Mouse (Mus musculus) liver, embryonic 12.5 days (tissue): Measurements from ENCODE around the gene Lmo7. TPM values are rescaled to one million over a fixed set of nuclear protein-coding genes. Genes with fewer than 3 reads are reported as not detected.
A peak's percentile ranks its signal among the peaks of the same experiment; 100 is the strongest.

Experiments used
- ATAC-seq: fragments of 200-750 bp; cut with Nextera tagmentation; 2 replicates; pipeline ENCODE4 v1.8.0; 2017; ENCODE audit warnings: moderate number of reproducible peaks, mild to moderate bottlenecking, moderate library complexity
- H3K27ac ChIP-seq: fragments of 300-500 bp; sonication (generic); 2 replicates; pipeline ENCODE4 v1.5.1; 2016; ENCODE audit warnings: mild to moderate bottlenecking
- H3K27me3 ChIP-seq: fragments of 300-500 bp; sonication (generic); replicated peaks from 2 replicates; pipeline ENCODE4 v1.6.1; 2016; ENCODE audit warnings: mild to moderate bottlenecking, moderate library complexity
- H3K36me3 ChIP-seq: fragments of 300-500 bp; sonication (generic); 2 replicates; pipeline ENCODE4 v1.6.1; 2016; ENCODE audit warnings: mild to moderate bottlenecking, moderate library complexity
- H3K4me1 ChIP-seq: fragments of 300-500 bp; sonication (generic); 2 replicates; pipeline ENCODE4 v1.6.1; 2016
- H3K4me2 ChIP-seq: fragments of 300-500 bp; sonication (generic); 2 replicates; pipeline ENCODE4 v1.6.1; 2016; ENCODE audit warnings: mild to moderate bottlenecking, moderate library complexity
- H3K4me3 ChIP-seq: fragments of 300-500 bp; sonication (generic); 2 replicates; pipeline ENCODE4 v1.5.1; 2016; ENCODE audit warnings: mild to moderate bottlenecking, moderate library complexity
- H3K9ac ChIP-seq: fragments of 300-500 bp; sonication (generic); 2 replicates; pipeline ENCODE4 v1.6.1; 2016; ENCODE audit warnings: mild to moderate bottlenecking, moderate library complexity
- H3K9me3 ChIP-seq: fragments of 300-500 bp; sonication (generic); replicated peaks from 2 replicates; pipeline ENCODE4 v1.6.1; 2016; ENCODE audit warnings: mild to moderate bottlenecking, moderate library complexity
- WGBS: fragments of 180-500 bp; shearing (Covaris S2); methylation state at CpG from one replicate; pipeline ENCODE4 v1.1.7; 2016; ENCODE audit not compliant: insufficient replicate concordance; 5-methylcytosine and 5-hydroxymethylcytosine counted together
- polyA plus RNA-seq: library from polyadenylated mRNA; unstranded; fragments of >200 nt; fragmentation: Nextera tagmentation; extraction: Ambion mirVana; gene quantifications from 2 replicates; pipeline ENCODE4 v1.2.1, GENCODE M21; 2016

The Lmo7 gene
- 3.1 and 3.3 TPM in 2 replicates for polyA plus RNA-seq

DNA sequence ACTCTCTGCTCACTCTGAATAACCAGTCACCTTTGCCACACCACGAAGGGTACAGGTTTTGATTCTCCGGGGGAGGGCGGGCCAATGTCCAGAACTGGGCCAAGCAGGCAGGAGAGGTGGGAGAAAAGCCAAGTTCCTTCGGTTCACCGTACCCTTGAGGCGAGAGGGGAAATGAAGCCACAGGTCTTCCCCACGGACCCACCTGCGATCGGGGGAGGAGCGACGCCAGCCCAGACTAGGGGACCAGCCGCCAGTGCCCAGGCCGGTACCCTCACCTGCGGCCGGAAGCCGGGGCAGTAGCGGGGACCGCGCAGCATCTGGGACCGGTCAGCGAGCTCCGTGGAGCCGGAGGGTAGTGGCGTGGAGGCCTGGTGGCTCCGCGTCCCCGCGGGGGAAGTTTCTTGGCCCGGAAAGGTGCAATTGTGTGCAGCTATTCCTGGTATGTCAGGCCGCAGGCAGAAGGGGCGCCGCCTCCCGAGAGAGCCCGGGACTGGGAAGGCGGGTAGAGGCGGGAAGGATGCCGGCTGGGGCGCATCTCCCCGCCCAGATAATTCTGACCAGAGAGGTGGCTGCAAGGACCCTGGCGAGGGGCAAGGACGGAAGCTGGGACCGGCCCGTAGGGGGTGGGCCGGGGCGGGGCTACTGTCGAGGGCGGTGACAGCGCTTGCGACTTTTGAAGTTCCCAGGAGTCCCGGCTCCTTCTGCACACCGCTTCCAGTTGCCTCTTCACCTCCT, at the start of gene Lmo7, which contains the start of gene Gm9922:
Lmo7 (plus strand) TSS at position 721 of the 735 bp plus-strand sequence.
Gm9922 (minus strand) TSS at position 578 of the 735 bp plus-strand sequence.
- Histone ChIP-seq H3K9ac (peak within 1 kb of the TSS; percentile 35; the same call in 1 of the 2 replicates), H3K4me3 (peak within 1 kb of the TSS; percentile 58), H3K9me3 (no peaks in the 10 kb centered on the region), H3K27me3 (peaks cover 56% of the 10 kb centered on the region), H3K36me3 (no peaks in the 10 kb centered on the region), H3K4me1 (peaks cover 14% of the 10 kb centered on the region), H3K4me2 (peak within 1 kb of the TSS; percentile 87), H3K27ac (no peak within 1 kb of the TSS)
- WGBS, result under 1% methylated on average over 51 of the region's 51 CpGs
- peak; percentile 74 for ATAC-seq

DNA sequence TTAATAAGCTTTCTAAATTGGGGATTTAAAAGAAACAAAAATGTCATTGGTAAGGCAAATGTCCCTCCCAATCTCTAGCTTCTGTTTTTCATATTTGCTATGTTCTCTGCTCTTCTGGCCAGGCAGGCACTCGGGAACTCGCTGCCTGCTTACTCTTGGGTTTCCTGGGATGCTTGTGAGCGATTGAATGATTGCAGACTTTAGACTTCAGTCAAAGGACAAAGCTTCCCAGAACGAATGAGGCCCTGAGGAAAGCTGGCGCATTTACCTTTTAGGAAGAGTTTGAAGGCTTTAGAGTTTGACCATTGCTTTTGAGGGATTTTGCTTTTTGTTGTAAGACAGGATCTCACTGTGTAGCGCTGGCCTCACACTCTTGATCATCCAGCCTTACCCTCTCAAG, 42.1 kb upstream of the Lmo7 start:
- Histone ChIP-seq H3K4me2 (no peak overlapping the region), H3K36me3 (peaks cover 12% of the 10 kb centered on the region), H3K27ac (no peak overlapping the region), H3K9me3 (no peaks in the 10 kb centered on the region), H3K4me1 (no peaks in the 10 kb centered on the region), H3K27me3 (no peaks in the 10 kb centered on the region), H3K4me3 (no peak overlapping the region), H3K9ac (no peak overlapping the region)
- WGBS, result 84% methylated on average over 6 of the region's 6 CpGs
- ATAC-seq, result no peak

DNA sequence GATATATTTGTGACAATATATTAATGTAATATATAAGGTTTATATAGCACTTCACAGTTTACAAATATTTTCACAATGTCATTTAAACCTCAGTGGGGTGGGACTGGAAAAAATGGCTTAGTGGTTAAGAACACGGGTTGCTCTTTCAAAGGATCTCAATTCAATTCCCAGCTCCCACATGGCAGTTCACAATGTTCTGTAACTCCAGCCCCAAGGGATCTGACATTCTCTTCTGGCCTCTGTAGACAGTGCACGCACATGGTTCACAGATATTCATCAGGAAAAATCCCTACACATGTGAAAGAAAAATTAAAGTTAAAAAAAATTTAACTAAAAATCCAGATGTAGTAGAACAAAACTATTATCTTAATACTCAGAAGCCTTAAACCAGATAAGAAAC, 41.4 kb upstream of the Lmo7 start:
- Histone ChIP-seq H3K9ac (no peak overlapping the region), H3K4me3 (no peak overlapping the region), H3K4me2 (no peak overlapping the region), H3K4me1 (no peaks in the 10 kb centered on the region), H3K9me3 (no peaks in the 10 kb centered on the region), H3K27ac (no peak overlapping the region), H3K36me3 (peaks cover 18% of the 10 kb centered on the region), H3K27me3 (no peaks in the 10 kb centered on the region)
- 80% methylated on average over 2 of the region's 2 CpGs for whole genome bisulfite sequencing
- ATAC-seq, result no peak

DNA sequence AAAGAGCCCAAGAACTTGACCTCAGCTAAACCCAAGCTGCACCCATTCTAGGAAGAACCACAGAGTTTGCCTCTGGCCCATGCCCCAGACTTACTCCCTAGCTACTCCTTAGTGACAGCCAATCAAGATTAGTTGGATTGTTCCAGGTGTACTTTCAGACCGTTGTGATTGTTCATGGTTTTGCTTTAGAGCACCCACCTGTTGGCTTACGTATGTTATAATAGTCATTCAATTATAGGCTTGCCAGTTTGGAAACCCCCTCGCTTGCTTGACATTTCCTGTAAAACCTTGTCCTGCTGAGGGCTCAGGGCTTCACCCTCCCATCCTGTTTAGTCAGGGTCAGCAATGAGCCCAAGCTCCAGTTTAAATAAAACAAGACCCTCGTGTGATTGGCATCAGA, 25.3 kb upstream of the Lmo7 start:
- no peak overlapping the region for H3K9ac ChIP-seq
- H3K4me2 ChIP-seq, result no peak overlapping the region
- 55% methylated on average over 4 of the region's 4 CpGs for WGBS
- no peaks in the 10 kb centered on the region for H3K36me3 ChIP-seq
- no peak for ATAC-seq
- H3K27ac ChIP-seq, result no peak overlapping the region
- no peaks in the 10 kb centered on the region for H3K27me3 ChIP-seq
- H3K9me3 ChIP-seq, result no peaks in the 10 kb centered on the region
- H3K4me1 ChIP-seq, result no peaks in the 10 kb centered on the region
- no peak overlapping the region for H3K4me3 ChIP-seq

DNA sequence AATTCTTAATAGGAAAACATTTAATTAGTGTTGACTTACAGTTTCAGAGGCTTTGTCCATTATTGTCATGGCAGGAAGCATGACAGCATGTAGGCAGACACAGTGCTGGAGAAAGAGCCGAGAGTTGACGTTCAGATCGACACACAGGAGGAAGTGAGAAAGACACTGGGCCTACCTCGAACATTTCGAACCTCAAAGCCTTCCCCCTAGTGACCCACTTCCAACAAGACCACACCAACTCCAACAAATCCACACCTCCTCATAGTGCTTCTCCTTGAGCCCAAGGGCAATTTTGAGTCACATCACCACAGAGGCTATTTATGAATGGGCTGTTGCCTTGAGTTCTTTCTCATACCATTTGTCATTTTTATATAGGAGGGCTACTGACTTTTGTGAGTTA, 22.7 kb upstream of the Lmo7 start:
- Histone ChIP-seq H3K27me3 (no peaks in the 10 kb centered on the region), H3K4me1 (no peaks in the 10 kb centered on the region), H3K9me3 (no peaks in the 10 kb centered on the region), H3K4me2 (no peak overlapping the region), H3K36me3 (no peaks in the 10 kb centered on the region), H3K4me3 (no peak overlapping the region), H3K9ac (no peak overlapping the region), H3K27ac (no peak overlapping the region)
- WGBS, result 58% methylated on average over 5 of the region's 5 CpGs
- ATAC-seq, result no peak

DNA sequence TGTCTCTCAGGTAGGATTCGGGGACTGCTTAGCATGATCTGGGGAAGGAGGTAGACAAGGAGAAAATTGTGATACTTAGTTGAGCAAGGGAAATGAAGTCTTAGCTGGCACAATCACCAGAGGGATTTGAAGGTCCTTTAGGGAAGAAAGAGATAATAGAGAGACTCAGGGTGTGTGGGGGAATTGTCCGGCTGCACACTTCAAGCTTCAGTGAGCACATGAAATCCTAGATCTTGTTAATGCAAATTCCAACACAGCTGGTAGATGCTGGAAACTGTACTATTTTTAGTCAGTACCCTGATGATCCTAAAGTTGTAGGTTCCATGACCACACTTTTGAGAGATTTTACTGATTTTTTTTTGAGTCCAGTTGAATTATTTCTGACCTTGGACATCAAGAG, 15.3 kb upstream of the Lmo7 start:
- Histone ChIP-seq H3K4me2 (no peak overlapping the region), H3K27ac (no peak overlapping the region), H3K4me3 (no peak overlapping the region), H3K27me3 (no peaks in the 10 kb centered on the region), H3K9me3 (no peaks in the 10 kb centered on the region), H3K36me3 (no peaks in the 10 kb centered on the region), H3K4me1 (no peaks in the 10 kb centered on the region), H3K9ac (no peak overlapping the region)
- 69% methylated on average over 2 of the region's 2 CpGs for WGBS
- no peak for ATAC-seq

DNA sequence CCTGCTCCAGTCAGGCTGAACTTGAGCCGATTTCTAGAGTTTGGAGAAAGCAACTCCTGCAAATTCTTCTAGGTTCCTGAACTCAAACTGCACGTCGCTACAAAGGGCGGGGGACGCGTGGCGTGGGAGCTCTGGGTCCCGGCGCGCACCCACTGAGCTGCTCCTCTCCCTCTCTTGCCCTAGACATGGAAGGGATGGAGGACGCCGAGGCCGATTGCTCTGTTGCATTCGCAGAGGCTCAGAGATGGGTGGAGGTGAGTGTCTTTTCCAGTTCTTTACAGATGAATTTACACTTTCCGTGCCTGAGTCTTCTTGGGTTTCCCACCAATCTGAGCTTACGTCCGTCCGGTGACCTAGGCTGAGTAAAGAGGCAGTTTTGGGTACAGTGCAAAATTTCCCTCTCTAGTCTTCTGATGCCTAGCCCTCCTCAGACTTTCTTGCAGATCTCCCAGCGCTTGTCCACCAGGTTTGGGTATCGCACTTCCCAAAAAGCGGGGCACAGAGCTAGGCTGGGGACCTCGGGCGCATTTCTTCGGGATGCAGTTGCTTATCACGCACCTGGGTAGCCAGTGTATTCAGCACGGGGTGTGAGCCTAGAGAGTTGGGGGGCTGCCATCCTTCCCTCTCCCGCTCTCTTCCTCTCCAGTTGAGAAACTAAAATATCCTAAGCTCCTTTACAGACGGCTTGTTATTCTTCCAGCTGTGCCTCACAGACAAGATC, 375 bp downstream of the Lmo7 start:
- Histone ChIP-seq H3K9ac (no peak overlapping the region), H3K27ac (no peak overlapping the region), H3K9me3 (no peaks in the 10 kb centered on the region), H3K27me3 (peaks cover 56% of the 10 kb centered on the region), H3K36me3 (no peaks in the 10 kb centered on the region), H3K4me3 (peak overlapping the region; percentile 58), H3K4me1 (peaks cover 14% of the 10 kb centered on the region), H3K4me2 (peak overlapping the region; percentile 87)
- ATAC-seq, result peak; percentile 37; the same call in 1 of the 2 replicates
- 4% methylated on average over 28 of the region's 28 CpGs for WGBS

DNA sequence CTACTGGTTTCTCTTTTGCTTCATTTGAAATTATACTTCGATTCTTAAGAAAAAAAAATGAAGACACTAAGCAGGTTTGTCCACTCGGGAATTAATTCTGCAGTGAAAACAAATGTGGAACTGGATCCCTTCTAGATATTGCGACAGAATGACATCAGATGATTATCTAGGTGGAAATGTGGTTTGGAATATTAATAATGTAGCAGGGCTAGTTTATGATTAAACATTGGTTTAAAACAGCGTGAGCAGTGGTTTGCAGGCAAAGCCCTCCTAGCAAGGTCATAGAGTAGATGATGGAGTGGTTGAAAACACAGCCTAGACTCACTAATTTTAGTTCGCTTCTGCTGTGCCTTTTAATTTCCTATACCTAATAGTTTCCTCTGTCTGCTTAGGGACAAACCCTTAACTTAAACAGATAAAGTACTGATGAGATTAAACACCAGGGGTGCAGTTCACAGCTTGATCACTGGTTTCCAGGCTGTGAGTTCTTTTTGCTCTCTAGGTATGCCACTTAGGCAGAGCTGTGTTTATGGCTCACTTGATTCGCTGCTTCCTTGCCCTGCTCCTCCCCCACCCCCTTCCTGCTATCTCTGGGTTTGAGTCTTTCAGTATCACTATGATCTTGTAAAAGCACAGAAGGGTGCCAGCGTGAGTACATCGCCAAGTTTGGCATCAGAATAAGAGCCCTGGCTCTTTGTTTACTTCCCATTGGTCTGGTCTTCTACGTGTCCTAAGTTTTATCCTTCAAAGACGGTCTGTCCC, 4.0 kb downstream of the Lmo7 start:
- H3K4me2 ChIP-seq, result no peak overlapping the region

DNA sequence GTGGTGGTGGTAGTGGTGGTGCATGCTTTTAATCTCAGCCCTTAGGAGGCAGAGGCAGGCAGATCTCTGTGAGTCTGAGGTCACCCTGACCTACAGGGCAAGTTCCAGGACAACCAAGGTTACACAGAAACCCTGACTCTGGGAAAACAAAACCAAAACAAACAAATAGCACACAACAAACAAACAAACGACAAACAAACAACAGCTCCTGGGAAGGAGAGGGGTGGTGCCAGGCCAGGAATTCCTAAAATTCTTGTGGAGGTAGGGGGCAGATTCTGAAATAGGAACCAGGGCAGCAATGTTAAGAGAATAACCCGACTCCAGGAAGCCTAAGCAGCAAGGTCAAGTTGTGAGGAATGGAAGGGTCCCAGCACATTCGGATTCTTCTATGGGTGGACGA, 7.7 kb downstream of the Lmo7 start:
- H3K4me3 ChIP-seq, result no peak overlapping the region
- no peak overlapping the region for H3K27ac ChIP-seq
- 58% methylated on average over 4 of the region's 4 CpGs for WGBS
- no peaks in the 10 kb centered on the region for H3K4me1 ChIP-seq
- H3K36me3 ChIP-seq, result no peaks in the 10 kb centered on the region
- 0 out of 2 replicates have a peak, but pooled peaks cover 5% of the 10 kb centered on the region for H3K27me3 ChIP-seq
- H3K9ac ChIP-seq, result no peak overlapping the region
- no peak for ATAC-seq
- no peak overlapping the region for H3K4me2 ChIP-seq
- H3K9me3 ChIP-seq, result no peaks in the 10 kb centered on the region

More for the DNA sequence above, 4.0 kb downstream of the Lmo7 start:
- Histone ChIP-seq H3K9me3 (no peaks in the 10 kb centered on the region), H3K4me3 (no peak overlapping the region), H3K9ac (no peak overlapping the region), H3K27me3 (peaks cover 40% of the 10 kb centered on the region), H3K4me1 (peaks cover 14% of the 10 kb centered on the region), H3K36me3 (no peaks in the 10 kb centered on the region), H3K27ac (no peak overlapping the region)
- 23% methylated on average over 10 of the region's 10 CpGs for WGBS
- no peak for ATAC-seq

DNA sequence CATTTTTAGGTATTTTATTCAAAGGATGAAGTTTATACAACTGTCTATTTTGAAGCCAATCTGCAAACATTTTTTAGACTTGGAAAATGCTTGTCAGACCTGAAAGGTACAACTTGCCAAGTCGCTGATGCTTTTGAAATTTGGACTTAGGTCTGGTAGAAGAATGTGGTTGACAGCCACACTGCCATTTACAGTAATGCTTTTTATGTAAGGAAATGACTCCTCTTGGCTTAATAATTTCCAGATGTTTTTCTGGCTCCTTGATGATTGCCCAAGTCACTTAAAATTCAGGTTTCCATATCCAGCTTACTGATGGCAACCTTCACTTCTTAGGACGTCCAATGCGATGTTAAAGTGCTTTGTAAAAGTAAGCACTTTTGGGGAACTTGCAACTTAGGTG, 16.9 kb downstream of the Lmo7 start:
- no peaks in the 10 kb centered on the region for H3K9me3 ChIP-seq
- no peak overlapping the region for H3K4me3 ChIP-seq
- H3K9ac ChIP-seq, result no peak overlapping the region
- H3K27me3 ChIP-seq, result no peaks in the 10 kb centered on the region
- ATAC-seq, result no peak
- H3K36me3 ChIP-seq, result no peaks in the 10 kb centered on the region
- no peak overlapping the region for H3K27ac ChIP-seq
- WGBS, result 72% methylated on average over 3 of the region's 3 CpGs
- H3K4me1 ChIP-seq, result no peaks in the 10 kb centered on the region
- H3K4me2 ChIP-seq, result no peak overlapping the region

DNA sequence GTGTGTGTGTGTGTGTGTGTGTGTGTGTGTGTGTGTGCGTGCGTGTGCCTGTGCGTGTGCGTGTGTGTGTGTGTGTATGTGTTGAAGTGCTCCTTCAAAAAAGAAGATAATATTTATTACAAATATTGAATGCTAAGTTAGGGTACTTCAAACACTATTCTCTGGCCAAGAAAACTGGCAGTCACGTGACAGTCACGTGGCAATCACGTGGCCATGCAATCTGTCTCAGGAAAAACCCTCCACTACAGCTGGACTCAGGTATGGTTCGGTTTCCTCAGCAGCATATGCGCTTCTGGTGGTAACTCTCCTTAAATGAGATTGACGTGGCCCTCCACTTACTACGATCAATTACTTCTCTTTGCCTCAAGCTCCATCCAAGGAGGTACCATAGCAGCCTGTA, 18.1 kb downstream of the Lmo7 start:
- Histone ChIP-seq H3K9me3 (no peaks in the 10 kb centered on the region), H3K4me3 (no peak overlapping the region), H3K36me3 (no peaks in the 10 kb centered on the region), H3K4me2 (no peak overlapping the region), H3K27me3 (no peaks in the 10 kb centered on the region), H3K4me1 (no peaks in the 10 kb centered on the region), H3K27ac (no peak overlapping the region), H3K9ac (no peak overlapping the region)
- no peak for ATAC-seq
- WGBS, result 79% methylated on average over 11 of the region's 11 CpGs

DNA sequence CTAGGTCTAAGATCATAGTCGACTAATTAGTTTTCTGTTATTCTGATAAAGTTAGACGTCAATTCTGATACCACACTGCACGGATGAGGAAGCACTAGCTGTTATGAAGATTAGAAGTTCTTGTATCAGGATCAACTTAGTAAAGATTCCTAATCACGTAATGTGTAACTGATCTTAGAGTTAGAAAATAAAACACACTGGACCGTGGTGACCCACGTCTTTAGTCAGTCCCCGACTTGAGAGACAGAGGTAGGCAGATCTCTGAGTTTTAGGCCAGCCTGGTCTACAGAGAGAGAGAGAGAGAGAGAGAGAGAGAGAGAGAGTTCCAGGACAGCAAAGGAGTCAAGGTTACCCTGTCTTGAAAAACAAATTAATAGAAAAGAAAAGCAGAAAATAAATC, 18.7 kb downstream of the Lmo7 start:
- ATAC-seq, result no peak
- no peaks in the 10 kb centered on the region for H3K36me3 ChIP-seq

More for the DNA sequence above, 18.7 kb downstream of the Lmo7 start:
- H3K9me3 ChIP-seq, result no peaks in the 10 kb centered on the region
- no peaks in the 10 kb centered on the region for H3K27me3 ChIP-seq
- H3K27ac ChIP-seq, result no peak overlapping the region
- no peak overlapping the region for H3K4me3 ChIP-seq
- H3K9ac ChIP-seq, result no peak overlapping the region
- 69% methylated on average over 7 of the region's 7 CpGs for WGBS
- no peaks in the 10 kb centered on the region for H3K4me1 ChIP-seq
- H3K4me2 ChIP-seq, result no peak overlapping the region
